Mouse (Mus musculus) heart, adult 2 months (tissue): ENCODE results near the gene Pdgfc. TPM values are rescaled to one million over a fixed set of nuclear protein-coding genes. Genes with fewer than 3 reads are reported as not detected.

Experiments
- DNase-seq, 2 experiments: peaks; one replicate each; pipeline ENCODE4 v3.0.0; 2021
- H3K27ac ChIP-seq: fragments of 200-600 bp; 2 replicates; pipeline ENCODE4 v1.8.1; 2022
- H3K27me3 ChIP-seq: fragments of 200-500 bp; 2 replicates; pipeline ENCODE4 v1.6.1; 2012; ENCODE audit warnings: mild to moderate bottlenecking, low read length, inconsistent platforms, mixed read lengths; ENCODE audit not compliant: control insufficient read depth, insufficient read depth
- H3K36me3 ChIP-seq: fragments of 200-500 bp; 2 replicates; pipeline ENCODE4 v1.6.1; 2012; ENCODE audit warnings: low read length, inconsistent platforms; ENCODE audit not compliant: control insufficient read depth, insufficient read depth
- H3K4me1 ChIP-seq: fragments of 200-500 bp; 2 replicates; pipeline ENCODE4 v1.6.1; 2011; ENCODE audit warnings: low read length; ENCODE audit not compliant: control insufficient read depth, insufficient read depth
- H3K4me3 ChIP-seq: fragments of 200-600 bp; 2 replicates; pipeline ENCODE4 v1.8.1; 2022
- H3K79me2 ChIP-seq: fragments of 200-500 bp; replicated peaks from 2 replicates; pipeline ENCODE4 v1.6.1; 2012; ENCODE audit warnings: mild to moderate bottlenecking, inconsistent platforms, low read length, moderate library complexity, mixed read lengths; ENCODE audit not compliant: control insufficient read depth, insufficient read depth
- H3K9ac ChIP-seq: fragments of 200-500 bp; 2 replicates; pipeline ENCODE4 v1.6.1; 2012; ENCODE audit warnings: low read depth, mild to moderate bottlenecking, control low read depth, inconsistent platforms, low read length, mixed read lengths
- CTCF ChIP-seq: fragments of 200-600 bp; IDR thresholded peaks from 2 replicates; pipeline ENCODE4 v1.8.1; 2022; ENCODE audit warnings: antibody characterized with exemption, mild to moderate bottlenecking, moderate library complexity
- EP300 ChIP-seq: fragments of 200-500 bp; IDR thresholded peaks from 2 replicates; pipeline ENCODE4 v1.6.1; 2011; ENCODE audit warnings: low read depth, low read length, control low read depth; ENCODE audit not compliant: insufficient read depth
- POLR2A ChIP-seq: fragments of 200-500 bp; IDR thresholded peaks from 2 replicates; pipeline ENCODE4 v1.6.1; 2011; ENCODE audit warnings: mild to moderate bottlenecking, low read depth, low read length, control low read depth; ENCODE audit not compliant: insufficient read depth
- WGBS: fragments of 180-500 bp; shearing (Covaris S2); methylation state at CpG from one replicate; pipeline ENCODE4 v1.1.7; 2018; 5-methylcytosine and 5-hydroxymethylcytosine counted together
- intact Hi-C: fragments of 180-260 bp; cut with DNase I; formaldehyde crosslinking; loops from one replicate; pipeline ENCODE4 v1.15.1; 2025
- polyA plus RNA-seq: library from polyadenylated mRNA; depleted of rRNA; stranded (reverse); fragments of >200 nt; gene quantifications from 2 replicates; pipeline ENCODE4 v1.2.3, GENCODE M21; 2012
- total RNA-seq, 2 experiments: library from RNA; stranded (reverse); gene quantifications; 2 replicates each; pipeline ENCODE4 v1.2.3; 2021

The Pdgfc gene
- total and polyA plus RNA-seq, 3 experiments, result 1.5 to 3.0 (median 2.8) TPM

- H3K9ac ChIP-seq, result no peak overlapping the region
- no peaks in the 10 kb centered on the region for H3K79me2 ChIP-seq
- H3K27ac ChIP-seq, result no peak overlapping the region
- TF ChIP-seq CTCF (no peak), POLR2A (no peak), EP300 (no peak)
- no peaks in the 10 kb centered on the region for H3K36me3 ChIP-seq
- intact Hi-C loops, result no loop called here
- H3K4me1 ChIP-seq, result no peaks in the 10 kb centered on the region
- no peak overlapping the region for H3K4me3 ChIP-seq
- 79% methylated on average over 4 of the region's 4 CpGs for WGBS
- no peak for DNase-seq
- no peaks in the 10 kb centered on the region for H3K27me3 ChIP-seq
Observed at GRCm38 (mm10) chr3:81170073-81170809, 134.0 kb downstream of the Pdgfc start.

DNA sequence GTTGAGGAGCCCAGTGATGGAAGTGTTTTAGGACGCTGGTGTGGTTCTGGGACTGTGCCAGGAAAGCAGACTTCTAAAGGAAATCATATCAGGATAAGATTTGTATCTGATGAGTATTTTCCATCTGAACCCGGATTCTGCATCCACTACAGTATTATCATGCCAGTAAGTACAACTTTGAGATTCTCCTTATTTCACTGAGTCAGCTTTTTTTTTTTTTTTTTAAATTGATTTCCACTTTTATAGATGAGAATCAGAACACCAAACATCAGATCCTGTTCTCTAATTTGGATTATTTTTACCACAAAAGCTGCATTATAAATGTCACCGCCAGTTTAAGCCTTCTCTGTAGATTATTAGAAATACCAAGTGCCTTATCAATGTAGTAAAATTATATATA, 138.6 kb downstream of the Pdgfc start:
- intact Hi-C loops, result no loop called here

DNA sequence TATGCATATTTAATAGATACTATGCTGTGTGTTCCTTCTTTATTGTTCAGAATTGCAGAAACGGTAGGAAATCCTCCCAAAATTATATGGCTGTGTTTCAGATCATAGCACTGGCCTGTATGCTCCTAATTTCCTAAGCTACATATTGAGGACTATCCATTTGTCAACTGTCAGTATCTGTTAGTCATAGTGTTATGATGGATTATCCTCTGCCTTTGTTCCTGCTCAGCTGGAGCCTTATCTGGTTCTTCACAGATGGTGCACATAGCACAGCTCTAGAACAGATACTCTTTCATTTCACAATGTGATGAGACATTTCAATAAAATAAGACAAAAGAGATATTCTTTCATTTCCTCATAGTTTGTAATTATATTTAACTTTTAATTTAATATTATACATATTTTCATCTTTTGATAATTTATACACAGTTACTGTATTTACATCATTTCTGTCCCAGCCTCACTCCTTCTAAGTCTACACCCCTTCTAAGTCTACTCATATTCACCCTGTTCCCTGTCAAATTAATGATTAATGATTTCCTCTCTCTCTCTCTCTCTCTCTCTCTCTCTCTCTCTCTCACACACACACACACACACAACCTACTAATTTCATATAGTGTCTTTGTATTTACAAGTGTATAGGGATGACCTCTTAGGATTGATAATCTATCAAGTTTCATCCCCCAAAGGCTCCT, 145.2 kb downstream of the Pdgfc start:
- Histone ChIP-seq H3K9ac (no peak overlapping the region), H3K27ac (no peak overlapping the region), H3K79me2 (no peaks in the 10 kb centered on the region), H3K4me1 (no peaks in the 10 kb centered on the region), H3K4me3 (no peak overlapping the region), H3K27me3 (no peaks in the 10 kb centered on the region), H3K36me3 (no peaks in the 10 kb centered on the region)
- intact Hi-C loops, result no loop called here
- DNase-seq, result no peak
- 81% methylated on average over 1 of the region's 1 CpGs for WGBS
- TF ChIP-seq POLR2A (no peak), EP300 (no peak), CTCF (no peak)

More for the DNA sequence above, 138.6 kb downstream of the Pdgfc start:
- H3K27me3 ChIP-seq, result no peaks in the 10 kb centered on the region
- H3K79me2 ChIP-seq, result no peaks in the 10 kb centered on the region
- no peak for TF ChIP-seq CTCF
- TF ChIP-seq POLR2A, result no peak
- no peak for TF ChIP-seq EP300
- no peaks in the 10 kb centered on the region for H3K4me1 ChIP-seq
- H3K27ac ChIP-seq, result no peak overlapping the region
- H3K4me3 ChIP-seq, result no peak overlapping the region
- H3K9ac ChIP-seq, result no peak overlapping the region
- WGBS, result 73% methylated on average over 3 of the region's 3 CpGs
- DNase-seq, result no peak
- no peaks in the 10 kb centered on the region for H3K36me3 ChIP-seq

GRCm38 (mm10) chr3:81196937-81197336, 160.7 kb downstream of the Pdgfc start:
- no peaks in the 10 kb centered on the region for H3K36me3 ChIP-seq
- no peak overlapping the region for H3K4me3 ChIP-seq
- DNase-seq, result no peak
- 43% methylated on average over 2 of the region's 2 CpGs for WGBS
- TF ChIP-seq CTCF, result no peak
- TF ChIP-seq EP300, result no peak
- no peak for TF ChIP-seq POLR2A
- no peaks in the 10 kb centered on the region for H3K27me3 ChIP-seq
- no peaks in the 10 kb centered on the region for H3K4me1 ChIP-seq
- H3K79me2 ChIP-seq, result no peaks in the 10 kb centered on the region
- H3K27ac ChIP-seq, result no peak overlapping the region
- no peak overlapping the region for H3K9ac ChIP-seq
- intact Hi-C loops, result no loop called here

DNA sequence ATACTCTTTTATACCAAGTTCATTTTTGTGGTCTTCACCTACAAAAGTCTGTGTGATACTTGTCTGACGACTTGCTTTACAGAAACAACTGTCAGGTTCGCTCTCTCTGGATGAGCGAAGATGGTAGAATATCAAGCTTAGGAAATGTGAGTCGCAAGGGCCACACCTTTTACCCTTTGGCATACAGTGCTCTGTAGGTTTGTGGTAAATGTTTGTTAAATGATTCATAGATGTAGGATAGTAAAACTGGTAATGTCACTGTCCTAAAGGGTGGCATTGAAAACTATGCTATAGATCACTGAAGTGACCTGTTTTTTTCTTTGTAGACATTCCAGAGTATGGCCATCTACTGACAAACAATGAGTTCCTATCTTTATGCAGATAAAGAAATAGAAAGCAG, 161.4 kb downstream of the Pdgfc start:
- Histone ChIP-seq H3K27me3 (no peaks in the 10 kb centered on the region), H3K4me1 (no peaks in the 10 kb centered on the region), H3K4me3 (no peak overlapping the region), H3K36me3 (no peaks in the 10 kb centered on the region), H3K27ac (no peak overlapping the region), H3K9ac (no peak overlapping the region), H3K79me2 (no peaks in the 10 kb centered on the region)
- no peak for TF ChIP-seq CTCF
- TF ChIP-seq EP300, result no peak
- TF ChIP-seq POLR2A, result no peak
- DNase-seq, result no peak
- WGBS, result 92% methylated on average over 4 of the region's 4 CpGs
- intact Hi-C loops, result no loop called here

DNA sequence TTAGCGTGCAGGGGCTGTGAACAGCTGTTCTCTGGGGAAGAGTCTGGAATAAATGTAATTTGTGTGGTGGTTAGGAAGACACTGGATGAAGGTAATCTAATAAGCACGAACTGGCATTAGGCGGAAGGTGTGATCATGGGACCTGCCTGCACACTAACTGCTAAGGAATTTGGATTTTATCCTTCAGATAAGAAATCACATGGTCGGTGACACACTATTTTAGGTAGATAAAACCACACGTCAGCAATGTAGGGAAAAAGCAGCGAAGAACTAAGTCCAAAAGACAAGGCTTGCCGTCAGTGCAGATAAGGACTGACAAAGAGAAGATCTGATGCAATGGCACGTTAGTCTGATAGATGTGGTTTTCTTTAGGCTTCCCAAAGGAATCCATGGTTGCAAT, 164.4 kb downstream of the Pdgfc start:
- no peaks in the 10 kb centered on the region for H3K36me3 ChIP-seq
- H3K27me3 ChIP-seq, result no peaks in the 10 kb centered on the region
- intact Hi-C loops, result no loop called here

More for the DNA sequence above, 164.4 kb downstream of the Pdgfc start:
- Histone ChIP-seq H3K79me2 (no peaks in the 10 kb centered on the region), H3K4me1 (no peaks in the 10 kb centered on the region), H3K4me3 (no peak overlapping the region), H3K27ac (no peak overlapping the region), H3K9ac (no peak overlapping the region)
- TF ChIP-seq EP300 (no peak), POLR2A (no peak), CTCF (no peak)
- DNase-seq, result no peak
- 61% methylated on average over 8 of the region's 8 CpGs for WGBS
